Mouse (Mus musculus) CD4-positive, CD25-positive, alpha-beta regulatory T cell, adult 4 months (primary cell): Measurements from ENCODE around the gene Slk. TPM values are rescaled to one million over a fixed set of nuclear protein-coding genes. Genes with fewer than 3 reads are reported as not detected.

Experiments
- ATAC-seq: one replicate; pipeline ENCODE4 v1.8.0; 2017
- polyA plus RNA-seq, 2 experiments: library from polyadenylated mRNA; unstranded; fragments of 100-300 nt; shearing (Covaris generic); gene quantifications; one replicate each; pipeline ENCODE4 v1.2.1; 2017

Gene Slk
- polyA plus RNA-seq, 2 experiments from 2014 or later: 16.1 to 17.8 TPM

DNA sequence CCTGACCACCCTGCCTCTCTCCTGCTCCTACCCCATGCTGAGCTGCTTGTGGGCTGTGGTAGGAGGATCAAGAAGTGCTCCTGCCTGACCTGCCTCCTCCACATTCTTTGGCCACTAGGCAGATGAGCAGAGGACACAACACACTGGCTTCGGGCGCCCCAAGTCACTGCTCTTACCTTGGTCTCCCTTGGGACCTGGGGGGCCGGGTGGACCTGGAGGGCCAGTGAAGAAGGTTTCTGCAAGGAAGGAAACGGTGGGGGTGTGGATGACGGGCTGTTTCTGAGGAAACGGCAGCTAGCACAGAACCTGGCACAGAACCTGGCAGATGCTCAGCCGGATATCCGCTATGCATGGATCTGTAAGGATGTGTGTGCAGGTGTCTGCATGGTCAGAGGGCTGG is 73.7 kb downstream of the Slk start:
- no peak for ATAC-seq

DNA sequence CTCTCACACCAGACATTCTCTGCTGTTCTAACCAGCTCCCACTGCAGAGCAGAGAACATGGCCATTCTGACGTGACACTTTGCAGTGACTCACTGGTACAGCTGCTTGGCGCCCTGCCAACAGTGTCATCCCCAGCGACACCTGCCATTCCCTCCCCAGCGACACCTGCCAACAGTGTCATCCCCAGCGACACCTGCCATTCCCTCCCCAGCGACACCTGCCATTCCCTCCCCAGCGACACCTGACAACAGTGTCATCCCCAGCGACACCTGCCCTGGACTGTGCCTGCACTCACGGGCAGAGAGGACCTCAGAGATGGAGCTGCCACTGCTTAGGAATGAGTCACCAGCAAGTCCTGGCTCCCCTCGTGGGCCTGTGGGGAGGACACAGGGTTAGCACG is 75.4 kb downstream of the Slk start:
- ATAC-seq: no peak

DNA sequence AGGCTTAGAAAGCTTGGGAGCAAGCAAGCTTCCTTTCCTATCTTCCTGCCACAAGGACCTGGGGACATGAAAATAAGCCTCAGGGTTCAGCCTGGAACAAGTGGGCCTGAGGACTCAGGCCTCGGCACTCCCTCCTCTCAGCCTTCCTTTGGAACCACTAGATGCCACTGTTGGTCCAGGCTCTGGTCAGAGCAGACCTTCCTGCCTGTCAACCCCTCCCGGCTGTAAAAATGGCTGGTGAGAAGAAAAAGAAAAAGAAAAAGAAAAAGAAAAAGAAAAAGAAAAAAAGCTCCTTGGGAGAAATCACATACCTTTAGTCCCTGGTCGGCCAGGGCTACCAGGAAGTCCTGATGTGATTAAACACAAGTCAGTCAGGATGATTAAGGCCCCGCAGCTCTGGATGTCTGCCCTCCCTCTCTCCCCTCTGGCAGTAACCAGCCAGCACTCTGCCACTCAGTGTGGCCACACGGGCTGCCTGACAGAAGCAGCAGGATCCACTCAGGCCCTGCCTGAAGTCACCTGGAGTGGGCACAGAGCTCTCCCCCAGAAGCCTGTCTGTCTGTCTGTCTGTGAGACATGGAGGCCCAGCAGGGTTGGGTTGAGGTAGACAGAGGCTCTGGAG is 79.5 kb downstream of the Slk start:
- no peak for ATAC-seq

DNA sequence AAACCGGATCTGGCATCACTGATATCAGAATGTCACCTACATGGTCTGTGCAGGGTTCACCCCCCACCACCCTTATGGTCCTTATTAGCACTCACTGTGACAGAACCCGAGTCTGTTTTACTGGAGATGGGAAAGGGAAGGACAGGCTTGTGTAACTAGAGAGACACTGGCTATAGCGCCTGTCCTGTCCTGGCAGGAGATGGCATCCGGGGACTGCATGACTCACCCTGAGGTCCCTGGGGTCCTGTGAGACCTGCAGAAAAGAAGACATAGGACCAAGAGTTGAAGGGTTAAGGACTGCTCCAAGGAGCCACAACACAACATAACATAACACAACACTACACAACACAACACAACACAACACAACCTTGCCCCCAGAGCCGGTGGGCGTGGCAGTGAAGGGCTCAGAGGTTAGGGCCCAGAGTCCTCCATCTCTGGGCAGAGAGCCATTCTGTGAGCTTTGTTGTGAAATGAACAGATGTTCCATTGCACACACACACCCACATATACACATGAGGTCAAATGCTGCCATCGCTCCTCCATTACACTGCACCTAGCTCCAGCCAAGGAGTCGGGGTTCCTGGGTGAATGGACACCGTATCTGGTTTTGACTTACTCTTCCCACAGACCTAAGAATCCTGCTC is 80.4 kb downstream of the Slk start:
- no peak for ATAC-seq

DNA sequence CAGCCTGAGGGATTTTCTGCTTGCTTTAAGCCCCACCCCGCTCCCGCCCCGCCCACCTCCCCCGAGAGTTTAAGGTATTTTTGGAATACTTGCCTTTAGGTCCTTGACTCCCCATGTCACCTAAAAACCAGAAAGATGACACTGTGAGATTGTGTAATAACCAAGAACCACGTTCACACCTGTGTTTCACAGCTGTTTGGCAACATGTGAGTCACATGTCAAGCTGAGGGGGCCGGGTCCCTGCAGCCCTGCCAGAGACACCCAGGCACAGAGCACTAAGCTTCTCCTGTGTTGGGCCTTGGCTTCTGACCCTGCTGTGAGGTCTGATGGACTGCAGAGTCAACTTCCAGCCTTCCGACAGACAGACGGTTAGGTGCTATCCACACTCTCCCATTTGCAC is 88.1 kb downstream of the Slk start:
- no peak for ATAC-seq

DNA sequence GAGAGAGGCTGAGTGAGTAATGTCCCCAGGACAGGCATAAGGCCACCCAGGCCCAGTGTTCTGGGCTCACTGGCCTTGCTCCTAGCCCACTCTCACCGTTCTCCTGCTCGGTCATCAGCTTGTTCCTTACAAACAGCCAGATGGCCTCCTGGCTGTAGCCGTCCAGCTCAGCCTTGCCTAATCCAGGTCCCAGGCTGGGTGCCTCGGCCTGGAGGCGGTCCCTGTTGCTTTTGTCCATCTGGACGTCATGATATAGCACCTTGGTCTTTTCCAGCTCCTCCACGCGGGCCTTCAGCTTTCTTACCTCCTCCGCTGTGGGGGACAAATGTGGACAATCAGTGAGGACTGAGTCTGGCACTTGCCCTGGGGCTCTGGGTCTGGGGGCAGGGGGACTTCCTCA is 88.9 kb downstream of the Slk start:
- no peak for ATAC-seq

DNA sequence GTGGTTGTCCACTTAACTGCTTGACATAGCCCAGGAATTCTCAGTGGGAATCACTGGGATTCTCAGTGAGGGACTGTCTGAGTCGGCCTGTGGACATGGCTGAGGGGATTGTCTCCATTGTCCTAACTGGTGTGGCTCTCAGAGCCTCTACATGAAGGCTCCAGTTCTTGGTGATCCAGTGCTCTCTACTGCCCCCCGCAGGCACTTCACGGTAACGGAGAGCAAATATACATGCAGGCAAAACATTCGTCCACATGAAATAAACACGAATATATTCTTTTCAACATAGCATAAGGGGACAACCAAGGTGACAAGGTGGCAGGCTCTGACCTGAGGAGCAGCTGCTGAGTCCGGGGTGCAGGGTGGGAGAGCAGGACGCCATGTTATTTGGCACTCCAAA is 94.9 kb downstream of the Slk start:
- ATAC-seq: no peak

DNA sequence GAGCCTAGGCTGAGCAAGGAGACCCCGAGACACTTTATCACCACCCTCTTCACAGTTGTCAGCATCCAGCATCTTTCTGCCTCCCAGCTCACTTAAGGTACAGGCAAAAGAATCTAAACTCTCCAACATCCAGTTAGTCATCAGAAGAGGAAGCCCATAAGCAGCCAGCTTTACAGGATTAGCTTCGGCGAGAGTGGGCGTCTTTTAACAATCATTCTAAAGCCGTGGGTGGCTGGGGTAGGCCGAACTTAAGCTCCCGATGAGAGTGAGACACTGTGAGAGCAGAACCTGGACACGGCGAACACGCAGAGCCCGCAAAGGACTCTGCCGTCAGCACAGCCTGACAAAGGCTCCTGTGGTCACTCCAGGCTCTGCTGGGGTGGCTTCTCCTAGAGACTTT is 99.2 kb downstream of the Slk start:
- ATAC-seq: no peak

DNA sequence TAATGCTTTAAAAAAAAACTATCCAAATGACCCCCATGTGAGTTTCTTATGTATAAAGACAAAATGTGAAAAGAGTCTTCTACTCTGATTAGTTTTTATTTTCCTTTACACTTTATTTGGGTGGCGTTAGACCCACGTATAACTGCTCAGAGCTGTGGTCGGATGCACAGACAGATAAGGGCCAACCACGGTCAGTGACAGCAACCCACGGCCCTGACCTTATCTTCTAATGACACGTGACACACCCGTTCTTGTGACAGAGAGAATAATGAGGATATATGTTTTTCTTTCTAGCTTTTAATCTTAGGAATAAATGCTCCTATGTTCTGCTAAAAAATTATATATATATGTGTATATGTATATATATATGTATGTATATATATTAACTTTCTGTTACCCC is 110.1 kb downstream of the Slk start:
- ATAC-seq: no peak

DNA sequence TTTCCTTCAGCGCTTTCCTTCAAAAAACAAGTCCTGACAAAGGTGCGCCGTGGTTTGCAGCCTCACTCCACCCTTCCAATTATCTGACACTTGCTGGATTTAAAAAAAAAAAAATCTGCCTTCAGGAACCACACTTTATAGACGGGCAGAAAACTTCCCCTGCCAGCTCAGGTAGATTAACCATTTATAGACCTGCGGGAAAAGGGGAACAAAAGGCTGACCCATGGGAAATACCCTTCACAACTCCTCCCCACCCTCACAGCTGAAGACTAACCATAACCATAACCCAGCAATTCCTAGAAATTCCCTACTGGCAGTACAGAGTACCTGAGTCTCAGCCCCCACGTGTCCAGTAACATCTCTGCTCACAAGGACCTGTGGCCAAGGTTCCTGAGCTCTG is 112.5 kb downstream of the Slk start, which contains the start of gene Col17a1:
Col17a1 (minus strand) TSS at position 101 of the 400 bp plus-strand sequence.
- ATAC-seq: no peak

Other genes with a start within 250 kb of the Slk start
- gene Sh3pxd2a, start 115.3 kb upstream of the Slk start, polyA plus RNA-seq: 1 to 10 TPM in 1 of 2 experiments, under 1 TPM in 1; 0.60 to 1.9 TPM
- gene Stn1, start 42.2 kb upstream of the Slk start, polyA plus RNA-seq: 10 to 100 TPM; 37.8 to 49.1 TPM
- not detected for gene Col17a1, start 112.4 kb downstream of the Slk start, polyA plus RNA-seq
- 100 to 1,000 TPM; 144 to 161 TPM for gene Sfr1, start 152.0 kb downstream of the Slk start, polyA plus RNA-seq